Mouse (Mus musculus): ENCODE results near the gene Cd200. TPM values are rescaled to one million over a fixed set of nuclear protein-coding genes. Genes with fewer than 3 reads are reported as not detected.

Gene Cd200
- polyA plus RNA-seq, 1 experiment from 2014 or later: 36.5 TPM

DNA sequence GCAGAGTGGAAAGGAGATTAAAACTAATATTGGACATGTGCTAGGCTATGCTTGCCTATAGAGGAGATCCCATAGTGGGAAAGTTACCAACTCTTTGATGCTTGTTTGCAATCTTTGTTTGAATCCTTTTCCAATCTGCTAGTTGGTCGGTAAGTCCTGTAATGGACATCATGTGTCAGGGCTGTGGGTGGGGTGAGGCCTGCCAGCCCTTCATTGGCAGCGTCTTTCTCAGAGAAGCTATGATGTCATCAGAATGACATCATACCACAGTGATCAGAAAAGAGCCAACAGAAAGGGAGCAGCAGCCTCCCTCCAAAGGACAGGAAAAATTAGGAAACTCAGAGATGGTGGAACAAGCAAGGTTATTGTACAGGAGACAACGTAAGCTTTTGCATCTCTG, 9.4 kb downstream of the Cd200 start:
- Histone ChIP-seq H3K36me3 (no peaks in the 10 kb centered on the region), H3K4me1 (replicated peaks) (no peaks in the 10 kb centered on the region), H3K27ac (no peak overlapping the region), H3K9ac (no peak overlapping the region), H3K4me3 (replicated peaks) (no peak overlapping the region), H3K4me2 (replicated peaks) (no peak overlapping the region), H3K27me3 (replicated peaks) (no peaks in the 10 kb centered on the region), H3K9me3 (no peaks in the 10 kb centered on the region)
- WGBS: 88% methylated on average over 3 of the region's 3 CpGs
- no peak for ATAC-seq

DNA sequence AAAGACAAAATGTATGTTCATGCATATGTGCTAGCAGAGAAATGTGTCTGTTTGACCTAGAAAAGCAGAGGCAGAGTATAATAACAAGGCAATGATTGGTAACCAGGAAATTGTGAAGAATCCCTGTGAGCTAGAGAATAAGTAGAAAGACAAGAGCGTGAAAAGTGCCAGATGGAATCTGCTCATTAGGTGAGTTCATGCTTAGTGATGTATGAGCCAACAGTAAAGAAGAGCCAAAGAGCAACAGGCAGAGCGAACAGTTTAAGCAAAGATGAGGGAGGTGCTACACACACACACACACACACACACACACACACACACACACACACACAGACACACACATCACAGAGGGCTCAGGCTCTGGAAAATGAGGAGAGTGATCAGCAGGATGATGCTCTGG, 11.4 kb downstream of the Cd200 start:
- no peak for ATAC-seq
- no peaks in the 10 kb centered on the region for H3K9me3 ChIP-seq
- no peak overlapping the region for H3K4me3 ChIP-seq (replicated peaks)
- H3K27me3 ChIP-seq (replicated peaks): no peaks in the 10 kb centered on the region
- no peaks in the 10 kb centered on the region for H3K4me1 ChIP-seq (replicated peaks)
- H3K9ac ChIP-seq: no peak overlapping the region
- H3K36me3 ChIP-seq: no peaks in the 10 kb centered on the region
- WGBS: 75% methylated on average over 2 of the region's 2 CpGs
- H3K27ac ChIP-seq: no peak overlapping the region
- no peak overlapping the region for H3K4me2 ChIP-seq (replicated peaks)

DNA sequence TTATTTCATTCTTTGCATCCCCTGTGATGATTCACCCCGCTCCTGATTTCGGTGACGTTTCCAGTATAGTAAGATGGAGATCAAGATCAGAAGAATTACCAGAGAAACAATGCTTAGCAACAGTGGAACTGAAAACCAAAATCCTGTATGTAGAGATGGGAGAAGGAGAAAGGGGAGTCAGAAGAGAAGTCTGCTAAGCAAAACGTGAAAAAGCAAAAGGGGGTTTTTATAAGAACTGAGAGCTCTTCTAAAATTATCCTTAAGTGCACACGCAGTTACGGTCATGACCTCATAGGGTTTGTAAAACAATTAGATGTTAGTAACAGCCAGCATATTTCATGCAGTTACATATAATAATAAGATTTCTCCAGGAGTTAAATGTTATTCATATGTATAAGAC, 16.6 kb downstream of the Cd200 start:
- WGBS: 87% methylated on average over 6 of the region's 6 CpGs

DNA sequence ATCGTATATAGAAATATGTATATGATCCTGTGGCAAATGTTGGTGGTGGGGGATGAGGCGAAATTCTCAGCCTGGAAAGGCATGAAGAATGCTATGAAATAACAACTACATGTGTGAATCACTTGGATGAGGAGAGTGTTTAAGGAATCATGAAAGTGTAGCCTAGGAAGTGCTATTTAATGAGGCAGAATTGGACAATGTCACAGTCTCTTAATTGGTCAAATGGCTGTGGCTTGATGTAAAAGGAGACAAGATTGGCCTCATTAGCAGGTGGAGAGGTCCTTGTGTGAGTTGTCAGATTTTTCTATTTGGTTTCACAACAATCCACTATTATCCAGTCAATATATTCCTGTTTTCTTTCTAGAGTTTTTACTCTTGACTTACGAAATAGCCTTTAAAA, 17.2 kb downstream of the Cd200 start:
- ATAC-seq: no peak
- H3K4me3 ChIP-seq (replicated peaks): no peak overlapping the region
- H3K36me3 ChIP-seq: no peaks in the 10 kb centered on the region
- no peaks in the 10 kb centered on the region for H3K4me1 ChIP-seq (replicated peaks)
- WGBS: 87% methylated on average over 3 of the region's 3 CpGs
- H3K9ac ChIP-seq: no peak overlapping the region
- H3K27ac ChIP-seq: no peak overlapping the region
- no peaks in the 10 kb centered on the region for H3K27me3 ChIP-seq (replicated peaks)
- no peaks in the 10 kb centered on the region for H3K9me3 ChIP-seq
- no peak overlapping the region for H3K4me2 ChIP-seq (replicated peaks)

More for the DNA sequence above, 16.6 kb downstream of the Cd200 start:
- Histone ChIP-seq H3K4me3 (replicated peaks) (no peak overlapping the region), H3K27me3 (replicated peaks) (no peaks in the 10 kb centered on the region), H3K4me1 (replicated peaks) (no peaks in the 10 kb centered on the region), H3K27ac (no peak overlapping the region), H3K9ac (no peak overlapping the region), H3K4me2 (replicated peaks) (no peak overlapping the region), H3K36me3 (no peaks in the 10 kb centered on the region), H3K9me3 (no peaks in the 10 kb centered on the region)
- ATAC-seq: no peak

DNA sequence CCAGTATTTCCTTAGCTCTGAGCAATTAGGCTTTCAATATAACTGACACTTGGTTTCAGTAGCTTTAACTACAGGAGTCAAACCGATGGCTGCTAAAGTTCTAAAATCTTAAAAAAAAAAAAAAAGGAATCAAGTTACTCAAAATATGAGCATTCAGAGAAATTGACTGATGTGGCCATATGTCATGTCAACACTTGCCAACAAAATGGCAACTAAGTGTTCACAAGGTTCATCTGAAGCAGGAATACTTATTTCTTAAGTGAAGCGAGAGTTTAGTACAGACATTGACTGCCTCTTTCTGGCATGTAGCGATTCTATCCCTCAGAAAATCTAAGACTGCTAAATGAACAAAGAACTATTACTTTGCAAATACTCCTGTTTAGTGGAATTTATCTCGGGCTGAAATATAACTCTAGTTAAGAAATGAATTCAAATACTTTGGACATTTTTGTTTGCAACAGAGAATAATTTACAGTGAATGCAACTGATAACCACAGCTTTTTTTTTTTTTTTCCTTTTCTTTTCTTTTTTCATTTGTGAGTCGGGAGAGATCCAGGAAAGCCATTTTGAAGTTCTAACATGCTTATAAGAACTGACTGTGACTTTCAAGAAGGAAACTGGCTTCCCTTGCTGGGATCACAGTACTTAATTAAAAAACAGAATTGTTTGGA, 18.4 kb downstream of the Cd200 start:
- no peaks in the 10 kb centered on the region for H3K36me3 ChIP-seq
- ATAC-seq: no peak
- H3K27ac ChIP-seq: no peak overlapping the region
- H3K9ac ChIP-seq: no peak overlapping the region
- no peak overlapping the region for H3K4me2 ChIP-seq (replicated peaks)
- H3K4me3 ChIP-seq (replicated peaks): no peak overlapping the region
- H3K27me3 ChIP-seq (replicated peaks): no peaks in the 10 kb centered on the region
- no peaks in the 10 kb centered on the region for H3K4me1 ChIP-seq (replicated peaks)
- WGBS: 87% methylated on average over 5 of the region's 5 CpGs
- no peaks in the 10 kb centered on the region for H3K9me3 ChIP-seq

DNA sequence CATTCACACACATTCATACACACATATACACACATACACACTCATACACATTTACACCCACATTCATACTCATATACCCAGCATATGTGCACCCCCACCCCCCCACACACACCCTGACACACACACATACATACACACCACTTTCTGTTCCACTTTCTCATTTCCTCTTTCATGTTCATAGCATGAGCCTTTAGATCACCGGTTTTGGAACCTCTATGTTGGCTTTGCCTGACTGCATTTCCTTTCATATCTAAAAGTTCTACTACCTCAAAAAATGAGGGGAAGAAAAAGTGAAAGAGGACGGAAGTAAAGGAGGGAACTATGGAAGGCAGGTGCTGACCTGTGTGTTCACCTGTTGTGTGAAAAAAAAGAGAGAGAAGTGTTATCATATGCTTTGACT, 19.0 kb downstream of the Cd200 start:
- ATAC-seq: no peak

DNA sequence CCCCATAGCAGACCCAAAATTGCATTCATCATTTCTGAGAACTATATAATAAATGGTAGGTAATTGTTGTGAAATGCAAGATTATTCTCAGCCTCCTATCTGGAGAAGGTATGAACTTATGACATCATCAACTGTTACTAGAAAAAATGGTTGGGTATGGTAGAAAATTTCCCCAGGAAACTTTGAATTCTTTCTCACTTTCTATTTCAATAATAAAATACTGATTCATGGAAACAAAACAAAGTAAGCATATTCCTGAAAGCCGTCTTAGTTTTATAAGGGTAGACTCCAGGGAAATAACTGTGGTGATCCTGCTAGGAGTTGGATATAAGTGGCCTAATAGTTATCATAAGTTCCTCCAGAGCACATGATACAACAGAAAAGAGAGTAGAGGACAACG, 19.8 kb downstream of the Cd200 start:
- Histone ChIP-seq H3K27me3 (replicated peaks) (no peaks in the 10 kb centered on the region), H3K4me3 (replicated peaks) (no peak overlapping the region), H3K4me1 (replicated peaks) (no peaks in the 10 kb centered on the region), H3K9me3 (no peaks in the 10 kb centered on the region), H3K4me2 (replicated peaks) (no peak overlapping the region), H3K9ac (no peak overlapping the region), H3K27ac (no peak overlapping the region), H3K36me3 (no peaks in the 10 kb centered on the region)
- ATAC-seq: no peak
- 87% methylated on average over 2 of the region's 2 CpGs for WGBS

More for the DNA sequence above, 19.0 kb downstream of the Cd200 start:
- no peaks in the 10 kb centered on the region for H3K36me3 ChIP-seq
- H3K9ac ChIP-seq: no peak overlapping the region
- 81% methylated on average over 2 of the region's 2 CpGs for WGBS
- H3K27ac ChIP-seq: no peak overlapping the region
- no peak overlapping the region for H3K4me3 ChIP-seq (replicated peaks)
- H3K27me3 ChIP-seq (replicated peaks): no peaks in the 10 kb centered on the region
- no peaks in the 10 kb centered on the region for H3K9me3 ChIP-seq
- no peaks in the 10 kb centered on the region for H3K4me1 ChIP-seq (replicated peaks)
- no peak overlapping the region for H3K4me2 ChIP-seq (replicated peaks)

DNA sequence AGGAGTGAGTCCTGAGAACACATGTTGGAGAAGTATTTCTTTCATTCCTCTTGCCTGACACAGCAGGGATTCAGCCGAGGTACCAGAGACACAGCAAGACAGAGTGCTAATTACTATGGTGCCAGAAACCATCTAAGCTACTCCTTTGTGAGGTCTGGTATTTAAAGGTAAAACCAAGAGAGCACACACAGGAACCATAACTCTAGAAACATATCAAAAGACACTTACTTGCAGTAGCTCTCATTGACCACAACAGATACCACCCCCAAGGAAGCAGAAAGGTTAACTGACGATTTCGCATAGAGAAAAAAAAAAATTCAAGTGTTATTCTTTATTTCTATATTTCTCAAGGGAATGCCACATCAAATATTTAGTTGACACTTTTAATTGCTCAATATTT, 27.0 kb downstream of the Cd200 start:
- no peaks in the 10 kb centered on the region for H3K36me3 ChIP-seq
- H3K9ac ChIP-seq: no peak overlapping the region
- no peaks in the 10 kb centered on the region for H3K9me3 ChIP-seq
- no peak overlapping the region for H3K4me3 ChIP-seq (replicated peaks)
- no peaks in the 10 kb centered on the region for H3K4me1 ChIP-seq (replicated peaks)
- H3K27me3 ChIP-seq (replicated peaks): no peaks in the 10 kb centered on the region
- ATAC-seq: no peak
- H3K4me2 ChIP-seq (replicated peaks): no peak overlapping the region
- 82% methylated on average over 3 of the region's 3 CpGs for WGBS
- no peak overlapping the region for H3K27ac ChIP-seq

DNA sequence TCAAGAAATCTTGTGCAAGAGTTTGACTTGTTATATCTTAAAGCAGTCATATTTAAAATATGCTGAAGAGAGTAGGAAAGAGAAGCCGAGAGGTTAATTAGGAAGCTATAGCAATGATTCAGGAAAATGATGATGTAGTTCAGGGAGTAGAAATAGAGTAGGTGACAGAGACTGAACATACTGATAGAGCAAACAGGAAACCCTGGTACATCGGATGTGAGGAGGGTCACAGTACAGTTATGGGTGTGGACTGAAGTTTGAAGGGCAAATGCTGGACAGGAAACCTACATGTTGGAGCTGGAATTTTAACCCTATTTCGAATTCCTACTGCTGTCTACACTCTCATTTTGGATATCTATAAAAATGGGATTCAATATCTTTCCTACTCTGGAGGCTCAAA, 29.9 kb downstream of the Cd200 start:
- no peak overlapping the region for H3K9ac ChIP-seq
- no peaks in the 10 kb centered on the region for H3K36me3 ChIP-seq
- WGBS: 77% methylated on average over 3 of the region's 3 CpGs
- ATAC-seq: no peak
- H3K9me3 ChIP-seq: no peaks in the 10 kb centered on the region
- H3K4me3 ChIP-seq (replicated peaks): no peak overlapping the region
- no peak overlapping the region for H3K27ac ChIP-seq
- no peaks in the 10 kb centered on the region for H3K27me3 ChIP-seq (replicated peaks)
- no peaks in the 10 kb centered on the region for H3K4me1 ChIP-seq (replicated peaks)
- H3K4me2 ChIP-seq (replicated peaks): no peak overlapping the region

DNA sequence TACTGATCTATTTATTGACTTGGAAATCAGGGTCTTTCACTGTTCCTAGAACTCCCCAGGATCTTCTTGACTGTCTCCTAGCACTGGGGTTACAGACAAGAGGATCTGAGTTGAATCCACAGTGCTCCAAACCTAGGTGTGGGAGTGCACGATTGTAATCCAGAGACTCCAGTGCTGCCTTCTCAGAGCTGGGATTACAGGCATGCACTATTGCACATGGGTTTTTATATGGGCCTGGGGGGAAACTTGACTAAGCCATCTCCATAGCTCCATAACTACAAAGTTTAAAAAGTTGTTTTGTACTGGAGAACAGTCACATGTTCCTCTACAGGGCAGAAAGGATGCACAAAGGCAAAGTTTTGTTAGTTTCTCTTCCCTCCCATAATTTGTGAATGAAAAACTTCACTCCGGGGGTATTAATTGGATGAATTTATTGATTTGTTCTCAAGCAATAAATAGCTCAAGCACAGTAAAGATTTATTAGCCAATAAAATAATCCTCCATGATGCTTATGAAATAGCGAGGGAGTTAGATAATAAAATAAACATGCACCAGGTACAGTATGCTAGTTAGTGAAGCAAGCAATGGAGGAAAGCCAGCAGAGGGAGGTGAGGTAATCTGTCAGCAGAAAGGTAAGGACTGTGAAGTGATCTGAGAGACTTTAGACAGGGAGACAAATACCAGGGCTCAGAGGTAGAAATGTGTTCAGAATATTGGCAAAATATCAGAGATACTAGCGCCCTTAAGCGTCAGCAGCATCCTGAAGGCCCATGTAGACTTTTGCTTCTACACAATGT, 30.5 kb downstream of the Cd200 start:
- no peaks in the 10 kb centered on the region for H3K4me1 ChIP-seq (replicated peaks)
- 75% methylated on average over 5 of the region's 5 CpGs for WGBS
- no peak overlapping the region for H3K9ac ChIP-seq
- H3K27ac ChIP-seq: no peak overlapping the region
- no peak for ATAC-seq
- H3K4me2 ChIP-seq (replicated peaks): no peak overlapping the region
- H3K4me3 ChIP-seq (replicated peaks): no peak overlapping the region
- no peaks in the 10 kb centered on the region for H3K36me3 ChIP-seq
- no peaks in the 10 kb centered on the region for H3K27me3 ChIP-seq (replicated peaks)
- H3K9me3 ChIP-seq: no peaks in the 10 kb centered on the region

DNA sequence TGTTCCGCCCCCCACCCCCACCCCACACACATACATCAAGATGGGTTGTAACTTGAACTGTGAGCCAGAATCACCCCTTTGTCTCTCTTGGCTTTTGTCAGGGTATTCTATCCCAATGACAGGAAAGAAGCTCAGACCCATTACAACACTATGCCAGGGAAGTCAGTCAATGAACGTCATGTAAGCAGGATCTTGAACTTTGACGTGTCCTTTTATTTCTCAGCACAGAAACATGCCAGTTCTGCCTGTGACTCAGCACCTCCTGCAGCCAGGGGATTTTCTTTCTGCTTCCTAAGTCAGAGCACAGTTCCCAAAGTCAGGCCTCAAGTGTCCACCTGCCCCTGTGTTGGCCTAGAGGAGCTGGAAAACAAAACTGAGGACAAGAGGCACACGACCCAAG, 31.5 kb downstream of the Cd200 start:
- H3K4me1 ChIP-seq (replicated peaks): no peaks in the 10 kb centered on the region
- no peak overlapping the region for H3K27ac ChIP-seq
- no peak overlapping the region for H3K9ac ChIP-seq
- H3K4me3 ChIP-seq (replicated peaks): no peak overlapping the region
- no peaks in the 10 kb centered on the region for H3K36me3 ChIP-seq
- WGBS: 84% methylated on average over 4 of the region's 4 CpGs
- no peaks in the 10 kb centered on the region for H3K9me3 ChIP-seq
- no peak overlapping the region for H3K4me2 ChIP-seq (replicated peaks)
- no peaks in the 10 kb centered on the region for H3K27me3 ChIP-seq (replicated peaks)
- ATAC-seq: no peak

DNA sequence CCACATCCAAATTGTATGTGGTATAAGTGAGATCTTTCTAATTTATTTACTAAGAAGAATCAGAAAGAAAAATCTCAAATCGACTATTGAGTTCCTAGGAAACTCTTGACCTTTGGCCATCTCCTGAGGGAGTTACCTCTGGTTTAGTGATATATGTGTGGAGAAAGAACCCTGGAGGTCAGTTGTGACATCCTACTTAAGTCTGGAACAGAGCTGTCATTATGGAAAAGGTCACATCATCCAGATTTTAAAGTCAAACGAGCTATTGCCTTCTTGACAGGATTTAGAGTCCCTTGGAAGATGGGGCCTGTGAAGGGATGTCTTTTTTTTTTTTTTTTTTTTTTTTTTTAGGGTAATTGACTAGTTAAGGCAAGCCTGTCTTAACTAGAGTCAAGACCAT, 32.0 kb downstream of the Cd200 start:
- H3K4me3 ChIP-seq (replicated peaks): no peak overlapping the region
- no peaks in the 10 kb centered on the region for H3K4me1 ChIP-seq (replicated peaks)
- no peak overlapping the region for H3K27ac ChIP-seq
- no peak overlapping the region for H3K4me2 ChIP-seq (replicated peaks)
- H3K27me3 ChIP-seq (replicated peaks): no peaks in the 10 kb centered on the region
- no peak overlapping the region for H3K9ac ChIP-seq
- WGBS: 52% methylated on average over 2 of the region's 2 CpGs
- ATAC-seq: no peak
- no peaks in the 10 kb centered on the region for H3K9me3 ChIP-seq
- H3K36me3 ChIP-seq: no peaks in the 10 kb centered on the region

DNA sequence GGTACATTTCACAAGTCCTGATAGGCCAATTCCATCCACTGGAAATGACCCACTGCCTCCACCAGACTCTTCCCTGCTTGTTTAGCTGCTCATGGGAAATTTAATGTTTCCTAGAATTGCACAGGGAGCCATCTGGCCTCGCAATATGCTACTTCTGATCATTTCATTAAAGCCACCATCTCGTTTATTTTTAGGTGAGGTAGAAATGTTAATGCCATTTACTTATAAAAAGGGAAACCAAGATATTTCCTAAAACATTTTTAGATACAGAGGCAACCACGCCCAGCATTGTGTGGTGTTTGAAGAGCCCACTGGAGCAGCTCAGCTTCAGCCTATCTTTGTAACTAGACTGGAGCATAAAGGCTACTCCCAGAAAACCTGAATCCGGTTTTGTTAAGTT, 32.6 kb downstream of the Cd200 start:
- H3K4me3 ChIP-seq (replicated peaks): no peak overlapping the region
- H3K9me3 ChIP-seq: no peaks in the 10 kb centered on the region
- no peak overlapping the region for H3K4me2 ChIP-seq (replicated peaks)
- no peaks in the 10 kb centered on the region for H3K27me3 ChIP-seq (replicated peaks)
- no peaks in the 10 kb centered on the region for H3K4me1 ChIP-seq (replicated peaks)
- H3K9ac ChIP-seq: no peak overlapping the region
- H3K27ac ChIP-seq: no peak overlapping the region
- WGBS: 77% methylated on average over 4 of the region's 4 CpGs
- ATAC-seq: no peak
- no peaks in the 10 kb centered on the region for H3K36me3 ChIP-seq

Measured in intestine, embryonic 15.5 days (tissue).